In genomic region chr3:86863327-86864008, GRCm38 (mm10) we compare ENCODE assay signal across 13 mouse cellular contexts. TPM values are rescaled to one million over a fixed set of nuclear protein-coding genes. Genes with fewer than 3 reads are reported as not detected.
DNase-seq lines count a peak whose midpoint lies in the region; ATAC-seq lines count a peak whose summit lies in the region.
"Had no signal": no experiment of that assay in that cellular context is flagged by ENCODE, and none has a peak within 500 bp of the region (broad histone marks: within the 10 kb centered on the region; RNA-seq: fewer than 3 reads in every experiment).

No protein-coding gene starts in this region.

- H3K9me3 ChIP-seq in kidney, embryonic 15.5 days (replicated peaks): no peaks in the 10 kb centered on the region
- no peaks in the 10 kb centered on the region for H3K9me3 ChIP-seq in forebrain, embryonic 13.5 days (replicated peaks)
- H3K9me3 ChIP-seq in midbrain, embryonic 10.5 days (replicated peaks): no peaks in the 10 kb centered on the region

- no peak overlapping the region for H3K4me3 ChIP-seq in kidney, embryonic 15.5 days (replicated peaks)
- H3K4me3 ChIP-seq in forebrain, embryonic 13.5 days: peak overlapping the region; percentile 15; the same call in 1 of the 2 replicates
- peak overlapping the region; percentile 39 for H3K4me3 ChIP-seq in midbrain, embryonic 10.5 days
- H3K4me3 ChIP-seq: gastrocnemius, adult 2 months had no signal

- no peaks in the 10 kb centered on the region for H3K27me3 ChIP-seq in kidney, embryonic 15.5 days
- no peaks in the 10 kb centered on the region for H3K27me3 ChIP-seq in forebrain, embryonic 13.5 days
- no peaks in the 10 kb centered on the region for H3K27me3 ChIP-seq in midbrain, embryonic 10.5 days (ENCODE audit: low read depth, poor library complexity, severe bottlenecking)
- H3K27me3 ChIP-seq: CH12.LX had no signal

- H3K4me2 ChIP-seq in kidney, embryonic 15.5 days: peak overlapping the region; percentile 28; the same call in 1 of the 2 replicates
- H3K4me2 ChIP-seq in forebrain, embryonic 13.5 days: peak overlapping the region; percentile 49

- H3K4me1 ChIP-seq in kidney, embryonic 15.5 days: peaks cover 19% of the 10 kb centered on the region
- peaks cover 59% of the 10 kb centered on the region for H3K4me1 ChIP-seq in forebrain, embryonic 13.5 days
- peaks cover 37% of the 10 kb centered on the region for H3K4me1 ChIP-seq in midbrain, embryonic 10.5 days

- peak; percentile 52; the same call in 1 of the 2 replicates for ATAC-seq in kidney, embryonic 15.5 days (replicated peaks; ENCODE audit: low FRiP score)
- ATAC-seq in forebrain, embryonic 13.5 days: peak; percentile 25; the same call in 1 of the 2 replicates

- no peak overlapping the region for H3K27ac ChIP-seq in kidney, embryonic 15.5 days
- peak overlapping the region; percentile 69 for H3K27ac ChIP-seq in forebrain, embryonic 13.5 days
- peak overlapping the region; percentile 81 for H3K27ac ChIP-seq in midbrain, embryonic 10.5 days (replicated peaks)
- H3K27ac ChIP-seq: gastrocnemius, adult 2 months; liver, embryonic 14.5 days had no signal

- WGBS in kidney, embryonic 15.5 days: 31% methylated on average over 10 of the region's 10 CpGs
- WGBS in forebrain, embryonic 13.5 days: 16% methylated on average over 10 of the region's 10 CpGs
- 24% methylated on average over 10 of the region's 10 CpGs for WGBS in midbrain, embryonic 10.5 days

- DNase-seq in kidney, postnatal 14 days: no peak
- DNase-seq in ES-CJ7 (ENCODE audit: low read depth, low spot score): peak; percentile 29
- peak; percentile 40 for DNase-seq in midbrain, embryonic 10.5 days (ENCODE audit: low spot score)
- DNase-seq in spleen, adult 18-20 months: no peak
- no peak for DNase-seq in c-Kit-positive CD71-positive TER-119-positive erythroid progenitor cells, embryonic 14.5 days (ENCODE audit: low spot score)
- no peak for DNase-seq in frontal cortex, postnatal 36 days (ENCODE audit: low spot score in 2 of 2)
- DNase-seq: adrenal gland, postnatal 10 days; gastrocnemius, adult 2 months; kidney, adult 18-20 months had no signal

- no peaks in the 10 kb centered on the region for H3K36me3 ChIP-seq in kidney, embryonic 15.5 days
- no peaks in the 10 kb centered on the region for H3K36me3 ChIP-seq in forebrain, embryonic 13.5 days (ENCODE audit: poor library complexity, severe bottlenecking)
- 0 out of 2 replicates have a peak, but pooled peaks cover 2% of the 10 kb centered on the region for H3K36me3 ChIP-seq in midbrain, embryonic 10.5 days

- no peak overlapping the region for H3K9ac ChIP-seq in kidney, embryonic 15.5 days
- H3K9ac ChIP-seq in forebrain, embryonic 13.5 days: peak overlapping the region; percentile 39; the same call in 1 of the 2 replicates
- H3K9ac ChIP-seq: liver, embryonic 14.5 days had no signal

RNA-seq across cellular contexts. Expression of gene Dclk2, which starts 57.2 kb away (rescaled TPM):
- polyA plus RNA-seq in kidney, embryonic 15.5 days (2015; fragmentation: Nextera tagmentation; extraction: Ambion mirVana): 3.4 and 3.8 TPM in 2 replicates
- 81.1 and 87.2 TPM in 2 replicates for polyA plus RNA-seq in forebrain, embryonic 13.5 days (2015; fragmentation: Nextera tagmentation; extraction: Ambion mirVana)
- 19.0 and 28.6 TPM in 2 replicates for polyA plus RNA-seq in midbrain, embryonic 10.5 days (2016; fragmentation: Nextera tagmentation; extraction: Ambion mirVana)

Comparison
In these comparisons a context has a peak if more than half of its experiments do, and no peak if none do; other contexts are left out.
1. DNase-seq: peak in ES-CJ7 (single experiment) and midbrain, embryonic 10.5 days (single experiment); none in kidney, postnatal 14 days (single experiment), spleen, adult 18-20 months (0 of 2), c-Kit-positive CD71-positive TER-119-positive erythroid progenitor cells, embryonic 14.5 days (single experiment) and frontal cortex, postnatal 36 days (0 of 2).